Mouse (Mus musculus) liver, adult 2 months (tissue): ENCODE results near the gene Psmc6.

Source experiments
- CTCF ChIP-seq: fragments of 200-500 bp; IDR thresholded peaks from 2 replicates; pipeline ENCODE4 v1.5.1; 2011; ENCODE audit warnings: low read depth, low read length, control low read depth
- POLR2A ChIP-seq: fragments of 200-500 bp; IDR thresholded peaks from 2 replicates; pipeline ENCODE4 v1.6.1; 2011; ENCODE audit warnings: low read length, control low read depth; ENCODE audit not compliant: insufficient read depth; ENCODE audit errors: extremely low read depth

GRCm38 (mm10) chr14:45382912-45383311 lies 53.3 kb downstream of the Psmc6 start:
- peak; percentile 62 for TF ChIP-seq CTCF
- no peak for TF ChIP-seq POLR2A
